Mouse (Mus musculus) G1E (cell line): ENCODE measurements at regions not wholly inside any gene's neighbourhood (a gene's known extent, or its start where the extent isn't known, plus 50 kb on each side); places are given as distances from the start of the nearest gene placed in this dataset.

Source experiments
- CTCF ChIP-seq: IDR thresholded peaks from 2 replicates; pipeline ENCODE4 v1.5.1; 2012; ENCODE audit warnings: low read depth, low read length, inconsistent platforms, mixed read lengths
- GATA1 ChIP-seq: IDR thresholded peaks from 2 replicates; pipeline ENCODE4 v1.6.1; 2012; ENCODE audit warnings: borderline replicate concordance, low read length, inconsistent platforms, mixed read lengths
- POLR2AphosphoS5 ChIP-seq: IDR thresholded peaks from 2 replicates; pipeline ENCODE4 v1.6.1; 2012; ENCODE audit warnings: low read depth, low read length, inconsistent platforms; ENCODE audit not compliant: insufficient replicate concordance
- TAL1 ChIP-seq: conservative IDR thresholded peaks from 2 replicates; pipeline ENCODE4 v1.6.1; 2012; ENCODE audit warnings: low read depth, low read length, inconsistent platforms, mixed read lengths

DNA sequence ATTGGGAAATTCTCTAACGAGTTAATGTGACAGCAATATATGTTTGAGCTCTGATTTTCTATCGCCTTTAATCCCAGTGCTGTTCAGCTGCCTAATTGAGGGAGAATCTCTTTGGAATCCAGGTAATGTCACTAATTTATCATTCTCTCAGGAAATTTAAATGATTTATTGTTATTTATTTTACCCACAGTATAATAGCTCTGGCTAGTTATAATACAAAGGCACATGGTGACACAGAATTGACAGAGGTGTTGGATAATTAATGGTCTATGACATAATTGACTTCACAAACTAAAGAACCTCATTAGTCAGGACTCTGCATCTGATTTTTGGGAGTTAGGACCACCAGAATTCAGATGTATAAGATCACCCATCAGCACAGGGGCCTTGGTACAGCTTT lies 65.4 kb downstream of the Gm10260 start:
- TF ChIP-seq CTCF (no peak), GATA1 (no peak), TAL1 (no peak), POLR2AphosphoS5 (no peak)
